Mouse (Mus musculus): ENCODE data around the gene Aanat. TPM values are rescaled to one million over a fixed set of nuclear protein-coding genes. Genes with fewer than 3 reads are reported as not detected.

Gene Aanat
- total RNA-seq, 2 experiments from 2014 or later: 0.34 to 0.35 TPM

DNA sequence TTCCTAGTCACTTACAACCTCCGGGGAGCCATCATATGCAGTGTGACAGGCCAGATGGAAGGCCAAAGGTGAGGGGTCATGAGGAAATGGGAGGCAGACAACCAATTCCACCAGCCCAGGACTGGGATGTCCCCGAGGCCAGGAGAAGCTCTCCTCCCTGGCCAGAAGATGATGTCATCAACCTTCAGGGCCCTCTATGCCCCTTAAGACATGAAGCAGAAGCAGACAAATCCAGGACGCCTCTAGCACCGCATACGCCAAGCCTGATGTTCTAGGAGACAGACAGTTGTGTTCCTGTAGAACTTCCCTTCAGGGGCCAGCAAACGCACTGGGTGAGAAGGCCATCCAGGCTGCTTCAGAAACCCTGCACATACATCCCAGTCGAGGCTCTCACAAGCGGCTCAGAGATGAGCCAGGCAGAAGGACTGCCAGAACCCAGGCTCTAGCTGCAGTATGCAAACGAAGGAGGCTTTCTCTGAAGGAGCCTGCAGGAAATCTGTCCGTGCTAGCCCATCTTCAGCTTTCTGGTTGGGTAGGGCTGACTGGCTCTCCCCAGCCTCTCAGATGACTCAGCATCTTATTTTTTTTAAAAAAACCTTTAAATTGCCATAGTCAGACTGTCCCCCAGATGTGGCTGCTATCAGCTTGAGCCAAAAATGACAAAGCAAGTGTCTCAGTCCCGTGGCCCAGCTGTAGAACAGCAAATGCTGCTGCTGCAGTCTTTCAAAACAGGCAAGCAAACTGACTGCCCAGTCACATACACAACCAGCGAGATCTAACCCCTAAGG is 13.3 kb upstream of the Aanat start:
- intact Hi-C loops (cut with DNase I): no loop called here
- DNase-seq (ENCODE audit: low spot score in 2 of 2): peak; percentile 44 to 59

DNA sequence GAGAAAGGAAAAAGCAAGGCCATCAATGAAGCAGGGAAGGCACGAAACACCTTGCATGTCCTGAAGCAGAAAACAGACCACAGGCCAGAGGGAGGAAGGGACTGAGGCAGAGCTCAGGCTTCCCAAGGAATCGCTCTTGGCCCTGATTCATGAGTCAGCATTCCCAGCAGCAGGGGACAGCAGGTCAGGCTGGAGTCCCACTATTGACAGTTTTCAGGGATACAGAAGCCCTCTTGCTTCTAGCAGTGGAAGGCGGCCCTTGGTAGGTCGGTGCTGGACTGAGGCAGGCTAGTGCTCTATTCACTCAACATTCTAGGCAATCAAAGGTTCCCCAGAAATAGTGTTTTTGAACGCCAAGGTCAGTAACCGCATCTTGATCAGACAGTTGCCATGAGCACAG is 11.7 kb upstream of the Aanat start:
- intact Hi-C loops (cut with DNase I): no loop called here
- DNase-seq (ENCODE audit: low spot score in 2 of 2): no peak

DNA sequence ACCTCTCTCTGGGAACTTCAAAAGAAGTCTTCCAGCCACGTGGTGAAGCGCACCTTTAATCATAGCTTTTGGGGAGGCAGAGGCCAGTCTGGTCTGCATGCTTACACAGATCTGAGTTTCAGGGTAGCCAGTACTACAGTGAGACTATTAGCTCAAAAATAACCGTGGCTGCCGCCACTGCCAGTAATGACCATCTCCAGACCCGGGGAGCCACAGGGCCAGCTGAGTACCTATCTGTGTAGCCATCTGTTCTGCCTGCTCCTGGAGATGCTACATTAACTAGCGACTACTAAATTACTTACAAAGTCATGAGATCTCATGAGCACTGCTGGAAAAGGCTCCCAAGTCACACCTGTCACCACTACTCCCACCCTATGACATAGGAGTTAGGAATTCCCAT is 11.2 kb upstream of the Aanat start:
- intact Hi-C loops (cut with DNase I): no loop called here
- no peak for DNase-seq (ENCODE audit: low spot score in 2 of 2)

DNA sequence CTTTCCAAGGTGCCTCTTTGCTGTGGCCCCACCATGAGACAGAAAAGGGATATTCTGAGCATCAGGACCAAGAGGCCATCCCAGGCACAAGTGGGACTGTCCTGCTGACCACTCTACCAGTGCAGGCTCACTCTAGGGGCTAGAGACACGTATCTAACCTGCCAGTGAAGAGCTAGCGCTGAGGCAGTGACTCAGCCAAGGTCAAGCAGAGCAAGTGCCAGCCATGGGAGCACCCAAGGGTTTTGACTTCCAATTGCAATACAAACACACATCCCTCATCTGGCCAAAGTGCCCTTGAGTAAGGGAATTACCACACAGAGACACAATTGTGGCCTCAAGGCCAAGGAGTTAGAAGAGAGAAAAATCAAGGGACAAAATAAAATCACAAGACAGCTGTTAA is 10.8 kb upstream of the Aanat start:
- intact Hi-C loops (cut with DNase I): no loop called here
- no peak for DNase-seq (ENCODE audit: low spot score in 2 of 2)

DNA sequence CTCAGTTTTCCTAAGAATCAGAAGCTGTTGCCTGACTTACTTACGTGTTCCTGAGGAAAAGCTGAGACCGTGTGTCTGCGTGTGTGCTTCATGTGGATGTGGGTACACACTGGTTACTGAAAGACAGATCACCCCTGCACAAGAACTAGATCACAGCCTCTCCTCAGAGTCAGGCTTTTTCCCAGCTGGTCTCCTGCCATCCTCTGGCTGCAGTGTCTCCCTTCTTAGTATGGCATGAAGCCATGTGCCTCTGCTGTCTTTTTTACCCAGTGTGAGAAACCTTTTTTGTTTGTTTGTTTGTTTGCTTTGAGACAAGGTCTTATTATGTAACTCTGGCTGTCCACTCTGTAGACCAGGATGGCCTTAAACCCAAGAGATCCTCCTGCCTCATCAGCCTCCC is 7.0 kb upstream of the Aanat start:
- DNase-seq (ENCODE audit: low spot score in 2 of 2): no peak
- intact Hi-C loops (cut with DNase I): no loop called here

DNA sequence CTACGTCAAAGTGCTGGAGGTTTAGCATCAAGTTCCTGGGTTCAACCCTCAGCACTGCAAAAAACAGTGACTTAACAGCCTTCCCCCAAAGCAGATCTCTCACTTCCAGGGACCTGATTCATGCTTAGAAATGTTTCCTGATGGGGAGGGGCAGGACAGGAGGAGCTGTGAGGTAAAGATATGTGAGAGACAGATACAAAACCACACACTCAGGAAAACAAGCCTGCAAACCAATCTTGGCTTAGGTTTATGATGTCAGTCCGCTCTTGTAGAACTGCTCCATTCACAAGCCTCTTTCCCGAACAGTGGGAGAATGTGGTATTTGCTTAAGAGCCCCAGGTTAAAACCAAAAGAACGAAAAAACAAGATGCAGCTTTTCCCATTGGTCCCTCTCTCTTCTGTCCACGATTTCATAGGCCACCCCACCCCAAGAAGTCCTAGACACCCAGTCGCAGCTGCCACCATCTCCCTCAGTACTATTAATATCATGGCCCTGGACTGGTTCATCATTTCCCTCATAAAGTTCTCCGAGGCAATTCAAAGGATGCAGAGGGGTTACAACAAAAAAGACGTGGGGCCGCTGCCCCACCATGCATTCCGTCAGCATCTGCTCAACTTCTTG is 6.1 kb upstream of the Aanat start:
- peak in 1 of 2 experiments; percentile 35 for DNase-seq (ENCODE audit: low spot score in 2 of 2)
- intact Hi-C loops (cut with DNase I): no loop called here

DNA sequence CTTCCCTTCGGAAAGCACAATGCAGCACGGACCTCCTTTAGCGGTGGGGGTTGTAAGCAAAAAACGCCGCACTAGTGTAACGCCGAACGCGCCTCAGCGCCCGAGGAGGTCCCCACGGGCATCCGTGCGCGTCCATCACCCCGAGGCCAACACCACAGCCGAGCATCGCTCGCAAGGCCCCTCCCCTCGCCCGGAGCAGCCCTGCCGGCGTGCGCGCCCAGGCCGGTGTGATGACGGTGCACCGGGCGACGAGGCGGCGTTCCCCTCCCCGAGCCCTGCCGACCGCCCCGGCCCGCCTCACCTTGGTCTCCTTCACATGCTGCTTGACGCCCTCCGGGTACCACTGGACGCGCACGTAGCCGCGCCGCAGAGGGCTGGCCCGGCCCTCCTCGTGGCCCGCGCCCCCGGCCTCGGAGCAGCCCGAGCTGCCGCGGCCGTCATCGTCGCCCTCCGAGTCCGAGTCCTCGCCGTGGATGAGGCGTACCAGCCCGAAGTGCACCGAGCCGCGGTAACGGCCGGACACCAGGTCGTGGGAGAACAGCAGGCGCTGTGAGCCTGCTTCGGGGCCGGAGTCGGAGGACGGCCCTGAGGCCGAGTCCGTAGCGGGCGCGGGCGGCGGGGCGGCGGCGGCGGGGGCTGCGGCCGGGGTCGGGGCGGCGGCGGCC is 5.4 kb upstream of the Aanat start:
- intact Hi-C loops (cut with DNase I): no loop called here
- peak in 1 of 2 experiments; percentile 43 for DNase-seq (ENCODE audit: low spot score in 2 of 2)

DNA sequence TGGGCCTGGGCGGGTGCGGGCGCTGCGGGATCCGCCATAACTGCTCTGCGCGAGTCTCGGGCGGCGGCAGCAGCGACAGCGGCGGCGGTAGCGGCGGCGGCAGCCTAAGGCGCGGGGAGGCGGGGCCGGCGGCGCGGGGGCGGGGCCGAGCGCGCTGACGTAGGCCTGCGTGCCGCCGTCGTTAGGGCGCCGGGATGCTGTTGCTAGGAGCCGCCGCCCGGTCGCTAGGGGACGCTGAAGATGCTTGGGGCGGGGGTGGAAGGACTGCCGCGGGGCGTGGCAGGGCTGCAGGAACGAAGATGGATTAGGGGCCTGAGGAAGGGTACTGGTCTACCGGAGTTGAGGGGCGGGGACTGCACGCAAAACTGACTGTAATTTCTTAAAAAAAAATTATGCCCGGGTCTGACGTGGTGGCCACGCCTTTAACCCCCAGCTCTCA is 4.8 kb upstream of the Aanat start, which contains the start of gene Ube2o:
Gene Ube2o, minus strand, starts transcription at position 72 of the 439 bp plus-strand sequence.
- intact Hi-C loops (cut with DNase I): no loop called here
- peak; percentile 85 to 90 for DNase-seq (ENCODE audit: low spot score in 2 of 2)

DNA sequence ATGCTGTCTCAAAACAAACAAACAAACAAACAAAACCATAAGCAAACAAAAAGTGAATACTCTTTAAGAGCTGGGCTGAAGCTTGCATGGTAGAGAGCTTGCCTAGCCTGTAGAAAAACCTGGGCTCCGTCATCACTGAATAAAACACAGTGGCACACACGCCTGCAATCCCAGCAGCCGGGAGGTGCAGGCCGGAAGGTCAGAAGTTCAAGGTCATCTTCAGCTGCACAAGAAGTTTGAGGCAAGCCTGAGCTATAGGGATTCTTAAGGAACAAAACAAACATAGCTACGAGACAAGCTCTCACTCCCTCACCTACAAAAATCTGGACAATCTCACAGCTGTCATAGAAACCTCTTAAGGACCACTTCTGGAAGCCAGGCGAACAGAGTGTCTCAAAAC is 550 bp upstream of the Aanat start:
- intact Hi-C loops (cut with DNase I): loop anchor here (2.0 kb wide), 1 partner anchor 43 kb away; no protein-coding TSS in a partner anchor
- no peak for DNase-seq (ENCODE audit: low spot score in 2 of 2)

DNA sequence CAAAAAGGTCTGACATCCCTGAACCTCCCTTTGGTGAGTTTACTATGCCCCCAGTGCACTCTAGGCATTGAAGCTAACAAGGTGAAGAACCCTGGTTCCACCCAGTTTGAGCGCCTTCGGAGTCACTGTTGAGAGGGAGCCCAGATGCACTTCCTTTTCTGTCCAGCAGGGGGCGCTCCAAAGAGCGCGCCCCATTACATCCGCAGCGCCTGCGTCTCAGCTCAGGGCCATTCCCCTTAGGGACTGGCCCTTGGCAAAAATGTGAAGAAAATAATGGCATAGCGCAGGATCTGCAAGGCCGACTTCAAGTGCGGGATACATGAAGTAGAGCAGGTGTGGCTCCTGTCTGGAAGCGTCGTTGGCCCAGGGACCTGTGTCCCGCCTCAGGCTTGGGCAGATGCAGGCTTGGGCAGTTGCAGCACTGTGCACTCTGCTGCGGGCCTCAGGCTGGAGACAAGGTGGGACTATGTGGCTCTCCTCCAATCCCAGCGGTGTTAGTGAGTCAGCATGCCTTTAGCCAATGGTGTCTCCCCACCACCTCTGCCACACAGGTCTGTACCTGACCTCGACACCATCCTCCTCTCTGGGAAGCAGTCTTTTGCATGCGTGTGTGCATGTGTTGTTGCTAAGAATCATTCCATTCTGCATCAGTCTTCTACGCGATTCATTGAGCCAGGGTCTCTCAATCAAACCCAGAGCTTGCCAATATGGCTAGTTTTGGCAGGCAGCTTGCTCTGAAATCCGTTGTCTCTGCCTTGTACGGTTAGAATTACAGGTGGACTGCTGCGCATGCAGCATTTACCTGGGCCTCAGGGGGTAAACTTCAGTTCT is 784 bp downstream of the Aanat start:
- intact Hi-C loops (cut with DNase I): loop anchor here (2.0 kb wide), 1 partner anchor 42 kb away; no protein-coding TSS in a partner anchor

DNA sequence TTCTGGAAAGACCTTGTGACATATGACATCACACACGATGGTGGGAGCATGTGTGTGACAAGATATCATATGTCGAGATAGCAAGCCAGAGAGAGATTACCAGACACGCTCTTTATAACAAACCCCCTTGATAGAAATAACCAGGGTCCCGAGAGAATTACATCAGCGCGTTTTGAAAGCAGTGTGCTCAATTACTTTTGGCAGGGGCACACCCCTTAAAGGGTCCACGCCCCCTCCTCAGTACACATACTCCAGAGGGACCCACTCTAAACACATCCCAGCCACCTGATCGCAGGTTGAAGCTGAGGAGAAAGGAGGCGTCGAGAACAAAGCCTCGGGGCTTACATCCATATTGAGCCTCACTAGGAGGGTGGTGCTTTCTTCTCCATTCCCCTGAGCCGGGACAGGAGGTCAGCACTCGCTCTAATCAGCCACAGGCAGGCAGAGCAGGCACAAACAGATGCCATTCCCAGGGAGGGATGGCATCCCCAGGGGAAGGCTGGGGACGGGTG is 2.8 kb downstream of the Aanat start:
- intact Hi-C loops (cut with DNase I): no loop called here
- DNase-seq (ENCODE audit: low spot score in 2 of 2): no peak

More for the DNA sequence above, 784 bp downstream of the Aanat start:
- DNase-seq (ENCODE audit: low spot score in 2 of 2): peak; percentile 73 to 74

DNA sequence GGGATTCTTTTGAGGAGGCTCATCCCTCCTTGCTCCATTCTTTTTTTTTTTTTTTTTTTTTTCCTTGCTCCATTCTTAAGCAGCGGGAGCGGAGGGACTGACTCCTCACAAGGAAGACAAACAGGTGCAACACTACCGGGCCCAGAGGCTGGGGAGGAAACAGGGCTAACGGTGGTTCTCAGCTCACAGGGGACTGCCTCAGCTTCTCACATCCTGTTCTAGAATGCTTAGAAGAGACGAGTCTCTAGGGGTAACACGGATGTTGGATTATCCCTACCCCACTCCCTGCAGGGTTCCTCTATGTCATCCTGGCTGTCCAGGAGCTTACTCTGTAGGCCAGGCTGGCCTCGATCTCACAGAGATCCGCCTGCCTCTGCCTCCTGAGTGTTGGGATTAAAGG is 3.3 kb downstream of the Aanat start:
- intact Hi-C loops (cut with DNase I): no loop called here
- no peak for DNase-seq (ENCODE audit: low spot score in 2 of 2)

DNA sequence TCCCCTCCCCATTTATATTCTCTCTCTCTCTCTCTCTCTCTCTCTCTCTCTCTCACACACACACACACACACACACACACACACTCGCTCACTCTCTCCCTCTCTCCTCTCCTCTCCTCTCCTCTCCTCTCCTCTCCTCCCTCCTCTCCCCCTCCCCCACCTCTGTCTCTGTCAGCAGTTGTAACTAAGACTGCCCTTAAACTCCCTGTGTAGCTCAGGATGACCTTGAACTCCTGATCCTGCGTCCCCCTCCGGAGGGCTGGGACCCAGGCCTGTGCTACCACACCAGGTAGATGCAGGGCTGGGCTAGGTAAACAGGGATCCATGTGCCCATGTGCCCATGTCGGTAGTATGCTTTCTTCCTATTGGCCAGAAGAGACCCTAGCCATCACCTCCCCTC is 5.4 kb downstream of the Aanat start:
- intact Hi-C loops (cut with DNase I): no loop called here
- no peak for DNase-seq (ENCODE audit: low spot score in 2 of 2)

DNA sequence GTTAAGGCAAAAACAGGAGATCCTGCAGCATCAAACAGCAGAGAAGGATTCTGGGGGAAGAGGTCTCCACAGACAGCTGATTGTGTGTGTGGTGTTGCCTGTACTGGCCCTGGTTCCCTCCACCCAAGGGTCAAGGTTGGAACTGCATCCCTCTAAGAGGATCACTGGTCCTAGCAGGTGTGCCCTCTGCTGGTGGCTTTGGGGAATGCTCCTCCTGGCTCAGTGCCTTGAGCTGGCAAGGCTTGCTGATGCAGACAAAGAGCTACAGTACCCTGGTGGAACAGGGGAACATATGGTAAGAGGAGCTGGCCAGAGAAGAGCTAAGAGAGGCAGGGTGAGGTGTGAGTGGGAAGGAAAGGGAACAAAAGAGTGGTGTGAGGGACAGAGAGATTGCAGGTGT is 6.2 kb downstream of the Aanat start:
- DNase-seq (ENCODE audit: low spot score in 2 of 2): peak; percentile 96 to 98
- intact Hi-C loops (cut with DNase I): no loop called here

DNA sequence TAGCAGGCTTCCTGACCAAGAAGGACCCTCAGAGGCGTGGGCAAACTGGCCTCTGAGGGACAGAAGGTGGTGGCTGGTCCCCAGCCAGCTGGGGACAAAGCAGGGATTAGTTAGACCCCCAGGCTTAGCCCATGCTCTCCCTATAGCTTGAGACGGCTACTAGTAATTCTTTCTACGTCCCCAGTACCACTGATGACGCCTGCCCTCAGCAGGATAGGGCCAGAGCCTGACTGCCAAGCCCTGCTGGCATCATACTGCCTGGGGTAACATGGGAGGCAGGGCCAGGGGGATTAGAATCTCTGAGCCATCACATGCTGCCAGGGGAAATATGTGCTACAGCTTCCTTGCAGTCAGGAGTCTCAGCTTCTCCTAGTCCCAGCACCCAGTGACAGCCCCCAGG is 7.1 kb downstream of the Aanat start:
- DNase-seq (ENCODE audit: low spot score in 2 of 2): no peak
- intact Hi-C loops (cut with DNase I): no loop called here

DNA sequence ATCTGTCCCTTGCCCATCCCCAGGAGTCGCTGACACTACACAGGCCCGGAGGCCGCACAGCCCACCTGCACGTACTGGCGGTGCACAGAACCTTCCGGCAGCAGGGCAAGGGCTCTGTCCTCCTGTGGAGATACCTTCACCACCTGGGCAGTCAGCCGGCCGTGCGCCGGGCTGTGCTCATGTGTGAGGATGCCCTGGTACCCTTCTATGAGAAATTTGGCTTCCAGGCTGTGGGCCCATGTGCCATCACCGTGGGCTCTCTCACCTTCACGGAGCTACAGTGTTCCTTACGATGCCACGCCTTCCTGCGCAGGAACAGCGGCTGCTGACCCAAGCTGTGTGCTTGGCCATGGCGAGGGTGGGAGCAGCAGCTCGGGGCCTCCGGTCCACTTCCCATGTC is 10.5 kb downstream of the Aanat start:
- intact Hi-C loops (cut with DNase I): no loop called here
- no peak for DNase-seq (ENCODE audit: low spot score in 2 of 2)

DNA sequence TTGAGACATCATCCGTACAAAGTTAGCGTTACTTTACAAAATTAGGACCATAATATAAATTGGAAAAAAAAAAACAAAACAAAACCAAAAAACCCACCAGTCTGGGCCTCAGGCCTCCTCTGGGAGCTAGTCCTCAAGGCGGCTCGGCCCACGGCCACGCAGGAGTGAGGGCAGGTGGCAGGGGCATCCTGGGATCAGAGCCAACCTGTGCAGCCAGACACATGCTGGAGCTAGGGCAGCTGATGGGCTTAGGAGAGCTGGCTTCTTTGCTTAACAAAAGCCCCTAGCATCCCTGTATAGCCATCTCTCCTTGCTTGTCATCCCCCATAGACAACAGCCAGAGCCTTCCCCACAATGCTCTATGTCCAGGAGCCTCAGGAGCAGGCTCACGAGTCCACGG is 12.0 kb downstream of the Aanat start:
- DNase-seq (ENCODE audit: low spot score in 2 of 2): no peak

DNA sequence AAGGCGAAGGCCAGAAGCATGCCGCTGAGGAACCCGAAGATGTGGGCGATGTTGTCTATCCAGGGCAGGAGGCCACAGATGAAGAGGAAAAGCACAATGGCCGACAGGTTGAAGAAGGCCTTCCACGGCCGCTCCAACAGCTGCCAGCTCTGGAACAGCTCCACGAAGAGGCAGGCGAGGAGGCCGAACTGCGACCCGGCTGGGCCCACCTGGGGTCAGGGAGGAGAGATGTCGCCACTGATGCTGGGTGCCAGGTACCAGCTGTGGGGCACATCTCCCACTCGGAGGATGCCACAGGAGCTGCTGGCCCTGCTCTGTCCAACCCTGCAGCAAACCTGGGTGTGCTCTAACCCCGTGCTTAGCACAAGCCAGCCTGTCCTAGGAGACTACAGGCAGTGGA is 13.0 kb downstream of the Aanat start:
- intact Hi-C loops (cut with DNase I): no loop called here
- DNase-seq (ENCODE audit: low spot score in 2 of 2): no peak

More for the DNA sequence above, 12.0 kb downstream of the Aanat start:
- intact Hi-C loops (cut with DNase I): no loop called here

DNA sequence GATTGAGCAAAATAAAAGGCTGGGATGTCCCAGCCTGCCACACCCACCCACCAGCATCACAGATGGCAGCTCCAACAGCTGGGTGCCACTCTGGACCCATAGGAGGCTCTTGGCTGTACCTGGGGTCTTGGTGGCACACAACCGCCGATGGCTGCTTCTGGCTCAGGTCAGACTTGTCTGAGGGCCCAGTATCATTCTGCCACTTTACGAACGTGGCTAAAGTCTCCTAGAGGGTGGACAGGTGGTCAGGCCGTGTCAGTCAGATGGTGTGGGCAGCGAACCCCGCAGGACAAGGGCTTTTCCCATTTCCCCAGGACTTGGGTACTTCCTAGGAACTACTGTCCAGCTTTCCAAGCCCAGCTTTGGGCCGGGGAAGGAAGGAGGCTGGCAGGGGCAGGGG is 14.9 kb downstream of the Aanat start:
- intact Hi-C loops (cut with DNase I): no loop called here

More for the DNA sequence above, 14.9 kb downstream of the Aanat start:
- no peak for DNase-seq (ENCODE audit: low spot score in 2 of 2)
